Mouse (Mus musculus) forelimb bud, embryonic 11.5 days (tissue): ENCODE measurements at regions not wholly inside any gene's neighbourhood (a gene's known extent, or its start where the extent isn't known, plus 50 kb on each side); places are given as distances from the start of the nearest gene placed in this dataset.
A peak's percentile ranks its signal among the peaks of the same experiment; 100 is the strongest.

Experiments
- DNase-seq: peaks from one replicate; pipeline ENCODE4 v3.0.0-alpha.2; 2012; ENCODE audit warnings: low read depth, low spot score

DNA sequence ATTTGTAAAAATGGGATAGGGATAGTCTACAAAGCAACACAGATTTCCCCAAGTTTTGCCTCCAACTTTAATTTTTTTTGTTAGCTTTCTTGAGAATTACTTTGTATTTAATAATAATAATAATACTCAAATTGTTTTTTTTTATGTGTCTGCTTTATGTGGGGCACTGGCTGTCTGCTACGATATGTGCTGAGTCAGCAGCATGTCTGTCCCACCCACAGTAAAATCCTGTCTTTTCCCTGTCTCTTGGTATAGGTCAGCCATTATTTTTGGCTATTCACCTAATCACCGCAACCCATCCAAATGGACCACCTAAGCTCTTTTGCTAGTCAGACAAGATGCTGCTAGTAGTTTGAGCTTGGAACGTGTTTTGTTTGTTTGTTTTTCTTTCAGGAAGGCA, 473.0 kb downstream of the Hs3st4 start:
- DNase-seq, result no peak

DNA sequence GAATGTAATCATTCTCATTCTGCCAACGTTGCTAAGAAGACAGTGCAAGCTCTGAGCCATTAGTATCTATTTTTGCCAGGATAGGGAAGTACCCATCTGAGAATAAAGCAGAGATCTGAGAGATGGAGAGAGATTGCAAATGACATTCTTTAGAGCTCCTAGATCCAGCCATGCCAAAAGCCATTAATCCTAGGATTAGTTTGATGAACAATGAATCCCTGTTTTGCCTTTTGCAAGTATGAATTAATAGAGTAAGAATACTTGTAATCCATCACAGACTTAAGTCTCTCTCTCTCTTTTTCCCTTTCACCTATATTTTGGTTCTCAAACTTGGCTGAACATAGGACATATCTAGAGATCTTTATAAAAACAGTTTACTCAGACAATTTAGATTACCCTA, 504.7 kb downstream of the Hs3st4 start:
- no peak for DNase-seq

DNA sequence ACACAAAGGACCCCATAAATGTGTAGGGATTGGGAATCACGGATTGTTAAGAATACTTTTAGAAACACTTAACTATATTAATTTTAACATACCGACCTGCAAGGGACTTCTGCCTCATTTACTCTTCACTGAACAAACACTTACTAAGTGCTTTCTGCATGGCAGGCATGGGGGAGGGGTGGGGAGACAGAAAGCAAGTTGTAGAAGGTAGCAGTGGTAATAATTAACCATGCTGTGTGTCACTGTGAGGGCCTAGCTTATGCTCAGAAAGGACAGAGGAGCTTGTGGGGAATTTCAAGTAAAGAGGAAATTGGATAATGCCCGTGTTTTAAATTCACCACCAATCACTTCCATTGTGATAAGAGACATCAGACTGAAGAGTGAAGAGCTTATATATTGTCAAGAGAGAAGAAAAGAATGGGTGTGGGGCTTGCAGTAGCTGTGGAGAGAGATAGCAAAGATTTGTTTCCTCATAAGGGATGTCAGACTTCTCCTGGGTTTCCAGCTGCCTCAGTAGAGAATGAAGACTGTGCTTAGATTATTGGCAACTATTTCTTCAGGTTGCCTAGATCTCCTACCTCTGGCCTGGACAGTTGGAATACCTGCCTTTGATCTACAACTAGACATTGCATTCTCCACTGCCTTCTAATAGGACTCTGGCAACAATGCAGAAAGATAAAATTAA, 508.6 kb downstream of the Hs3st4 start:
- DNase-seq, result no peak

DNA sequence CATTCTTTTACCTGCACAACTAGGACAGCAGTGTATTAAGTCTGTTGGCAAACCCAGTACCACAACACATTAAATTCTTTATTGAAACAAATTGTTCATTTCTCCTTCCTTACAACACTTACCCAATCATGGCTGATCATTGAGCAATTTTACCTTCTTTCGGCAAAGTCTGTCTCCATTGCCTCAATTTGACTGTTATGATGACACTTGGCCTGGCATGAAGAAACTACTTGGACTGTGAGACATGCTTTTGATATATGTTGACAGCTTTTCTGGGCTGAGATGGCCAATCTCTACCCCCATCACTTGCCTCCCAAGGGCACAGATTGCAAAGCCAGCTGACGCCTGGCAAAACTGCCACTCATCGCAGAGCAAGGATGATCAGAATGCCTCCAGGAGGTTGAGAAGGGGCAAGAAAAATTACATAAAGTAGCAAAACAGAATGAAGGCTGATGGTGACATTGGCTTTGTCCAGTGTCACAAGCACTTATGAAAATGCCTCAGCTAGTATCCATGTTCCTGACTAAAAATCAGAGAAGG, 509.3 kb downstream of the Hs3st4 start:
- no peak for DNase-seq

DNA sequence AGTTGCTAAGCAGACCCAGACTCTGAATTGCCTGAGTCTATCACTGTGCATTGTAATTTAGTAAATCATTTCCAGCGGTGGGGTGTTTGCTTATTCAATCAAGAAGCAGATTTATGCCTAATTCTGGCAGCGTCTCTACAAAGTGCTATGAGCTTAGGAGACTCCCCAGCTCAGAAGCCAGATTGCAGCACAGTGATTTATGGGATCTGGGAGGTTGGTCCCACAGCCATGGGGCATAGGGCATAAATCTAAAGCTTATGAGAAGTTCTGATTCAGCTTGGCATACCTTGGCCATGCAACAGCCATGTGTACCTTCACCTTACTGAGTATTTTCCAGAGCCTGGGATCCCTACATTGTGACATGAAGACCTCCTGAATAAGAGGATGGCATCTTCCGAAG, 518.0 kb downstream of the Hs3st4 start:
- no peak for DNase-seq

DNA sequence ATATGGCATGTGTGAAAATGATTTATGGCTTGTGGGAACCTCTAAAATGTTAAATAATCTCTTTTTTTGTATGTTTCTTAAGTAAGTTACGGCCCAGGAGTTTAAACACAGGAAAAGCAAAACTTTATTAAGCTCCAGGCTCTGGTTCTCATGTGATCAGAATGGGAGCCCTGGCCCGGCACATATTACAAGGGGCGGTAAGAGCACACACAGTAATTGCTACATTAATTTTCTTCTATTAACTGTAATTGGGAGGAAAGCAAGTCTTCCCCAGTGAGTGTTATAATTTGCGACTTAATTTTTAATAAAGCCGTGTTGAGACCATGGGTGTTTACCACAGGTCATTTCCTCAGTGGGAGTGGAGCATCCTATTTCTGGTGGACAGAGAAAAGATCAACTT, 520.1 kb downstream of the Hs3st4 start:
- DNase-seq, result no peak

DNA sequence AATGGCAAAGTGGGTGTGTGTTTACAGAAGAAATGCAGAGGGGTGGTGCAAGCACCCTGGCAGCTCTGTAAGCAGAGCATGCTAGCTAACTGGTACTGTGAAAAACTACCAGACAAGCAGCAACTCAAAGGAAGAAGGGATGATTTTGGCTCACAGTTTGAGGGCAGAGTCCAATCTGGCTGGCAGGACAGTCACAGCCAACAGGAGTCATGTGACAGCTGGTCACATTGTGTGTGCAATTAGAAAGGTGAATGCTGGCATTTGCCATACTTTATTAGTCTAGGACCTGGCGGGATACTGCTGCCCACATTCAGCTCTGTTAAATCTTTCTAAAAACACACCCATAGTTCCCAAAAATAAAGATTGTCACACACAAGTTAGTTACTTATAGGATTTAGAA, 566.4 kb downstream of the Hs3st4 start:
- no peak for DNase-seq

DNA sequence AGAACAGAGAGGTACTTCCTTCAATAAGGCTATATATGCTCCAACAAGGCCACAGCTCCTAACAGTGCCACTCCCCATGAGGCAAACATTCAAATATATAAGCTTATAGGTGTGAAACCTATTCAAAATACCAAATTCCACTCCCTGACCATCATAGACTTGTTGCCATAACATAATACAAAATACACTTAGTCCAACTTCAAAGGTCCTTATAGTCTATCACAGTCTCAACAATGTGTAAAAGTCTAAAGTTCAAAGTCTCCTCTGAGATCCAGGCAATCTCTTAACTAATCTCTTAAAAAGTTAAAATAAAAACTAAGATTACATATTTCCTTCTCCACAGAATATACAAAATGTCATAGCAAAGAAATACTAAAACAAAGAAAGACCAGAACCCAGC, 574.5 kb downstream of the Hs3st4 start:
- DNase-seq, result no peak

DNA sequence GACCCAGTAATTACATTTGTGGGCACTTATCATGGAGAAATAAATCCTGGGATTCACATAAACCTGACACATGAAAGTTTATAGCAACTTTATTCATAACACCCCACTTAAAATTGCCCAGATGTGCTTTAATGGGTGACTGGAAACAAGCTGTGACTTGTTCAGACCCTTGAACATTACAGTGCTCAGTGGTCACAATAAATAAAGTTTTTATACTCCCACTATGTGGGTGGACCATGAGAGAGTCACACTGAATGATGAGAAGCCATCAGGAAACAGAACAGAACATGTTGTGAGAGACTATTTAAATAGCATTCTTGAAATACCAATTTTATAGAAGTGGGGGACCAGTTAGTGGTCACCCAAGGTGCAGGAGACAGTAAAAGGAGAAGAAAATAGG, 588.1 kb downstream of the Hs3st4 start:
- DNase-seq, result peak; percentile 35

DNA sequence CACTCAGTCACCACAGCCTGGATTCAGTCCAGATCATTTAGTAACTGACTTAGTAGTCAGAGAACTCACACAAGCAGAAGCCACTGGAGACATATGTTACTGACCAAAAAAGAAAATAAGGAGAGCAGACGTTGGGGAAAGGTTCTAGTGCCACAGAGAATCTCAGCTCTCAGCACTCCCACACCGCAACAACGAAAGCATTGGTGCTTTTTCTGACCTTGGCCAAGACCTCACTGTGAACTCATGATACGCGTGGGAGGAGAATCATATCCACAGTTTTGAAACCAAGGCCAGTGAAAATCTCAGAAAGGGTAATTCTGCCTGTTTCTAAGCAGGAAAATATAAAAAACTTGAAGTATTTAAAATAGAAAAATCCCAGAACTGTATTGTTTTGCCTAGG, 591.0 kb downstream of the Hs3st4 start:
- DNase-seq, result no peak

DNA sequence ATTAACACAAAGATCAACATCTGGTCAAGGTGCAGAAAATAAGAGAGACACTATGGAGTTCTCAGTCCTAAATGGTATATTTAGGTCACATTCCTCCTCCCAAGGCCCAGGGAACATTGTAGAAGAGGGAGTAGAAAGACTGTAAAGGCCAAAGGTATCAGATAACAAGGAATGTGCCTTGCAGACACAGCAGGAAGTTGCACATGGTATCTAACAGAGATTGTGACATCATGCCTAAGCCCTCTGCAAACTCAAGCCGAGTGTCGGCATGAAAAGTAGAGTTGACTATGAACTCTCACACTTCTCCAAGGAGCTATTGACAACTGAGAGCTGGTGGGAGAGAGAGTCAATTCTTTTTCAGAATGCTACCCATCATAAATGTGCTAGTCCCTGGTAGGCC, 598.7 kb downstream of the Hs3st4 start:
- DNase-seq, result no peak

DNA sequence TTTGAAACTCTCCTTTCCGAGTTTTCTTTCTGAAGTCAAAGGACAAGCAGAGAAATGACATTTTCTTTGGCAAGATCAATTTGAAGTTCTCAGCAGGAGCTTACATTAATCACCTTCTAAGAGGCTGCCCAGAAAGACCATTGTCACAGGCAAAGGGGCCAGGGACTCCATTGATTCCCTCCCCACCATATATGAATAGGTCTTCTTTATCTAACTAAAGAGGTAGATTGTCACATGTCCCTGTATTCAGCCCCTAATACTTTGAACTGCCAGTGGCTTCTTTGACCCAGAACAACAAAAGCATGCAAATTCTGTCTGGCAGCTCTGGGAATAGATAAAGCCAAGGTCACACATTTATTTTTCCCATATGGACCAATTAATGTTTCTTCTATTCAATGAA, 602.6 kb downstream of the Hs3st4 start:
- no peak for DNase-seq

DNA sequence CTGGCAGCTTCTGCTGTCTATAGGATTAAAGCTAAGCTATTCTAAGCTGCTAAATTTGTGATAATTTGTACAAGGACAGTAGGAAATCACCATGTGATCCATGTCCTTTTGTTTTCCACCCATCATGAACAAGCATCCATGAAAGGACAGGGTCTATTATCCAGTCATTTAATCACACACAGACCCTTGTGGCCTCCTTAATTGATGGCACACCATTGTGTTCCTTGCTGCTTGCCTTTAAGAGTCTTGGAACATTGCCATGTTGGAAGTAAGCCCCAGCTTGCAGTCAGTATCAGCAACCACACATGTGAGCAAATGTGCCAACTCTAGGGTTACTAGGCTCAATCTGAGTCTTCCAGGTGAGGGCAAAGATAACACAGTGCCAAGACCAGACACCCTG, 608.7 kb downstream of the Hs3st4 start:
- DNase-seq, result no peak

DNA sequence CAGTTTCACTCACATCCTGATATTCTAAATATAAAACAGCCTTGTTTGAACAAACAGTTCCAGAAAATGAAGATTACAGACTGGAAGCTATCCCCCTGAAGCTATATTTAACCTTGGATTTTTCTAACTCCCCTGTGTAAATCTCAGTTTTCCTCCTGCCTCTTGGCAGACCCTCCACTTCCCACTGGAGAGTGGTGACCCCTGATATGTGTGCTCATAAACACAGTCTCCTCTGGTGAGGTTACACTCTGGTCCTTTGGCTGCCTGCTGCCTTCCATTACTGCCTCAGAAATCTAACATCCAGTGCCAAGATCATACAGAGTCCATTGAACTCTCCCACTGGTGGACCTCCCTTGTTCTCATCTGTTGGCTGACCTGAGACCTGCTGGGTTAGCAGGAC, 610.8 kb downstream of the Hs3st4 start:
- no peak for DNase-seq

DNA sequence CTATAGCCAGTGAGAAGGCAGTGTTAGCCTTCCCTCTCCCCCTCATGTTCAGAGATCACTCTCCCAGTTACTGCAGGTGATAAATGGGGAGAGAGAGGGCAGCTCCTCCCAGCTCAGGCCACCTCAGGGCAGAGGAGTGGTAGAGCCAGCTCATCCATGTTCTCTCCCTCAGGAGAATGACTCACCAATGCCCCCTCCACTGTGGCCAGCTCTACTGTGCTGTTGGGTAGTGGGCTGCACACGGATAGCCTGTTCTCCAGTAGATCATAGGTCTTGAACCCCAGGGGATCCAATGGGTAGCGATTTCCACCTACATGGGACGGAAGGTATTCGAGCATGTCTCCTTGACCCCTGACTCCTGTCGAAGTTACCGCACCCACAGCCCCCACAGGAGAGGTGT, 618.1 kb downstream of the Hs3st4 start:
- no peak for DNase-seq

DNA sequence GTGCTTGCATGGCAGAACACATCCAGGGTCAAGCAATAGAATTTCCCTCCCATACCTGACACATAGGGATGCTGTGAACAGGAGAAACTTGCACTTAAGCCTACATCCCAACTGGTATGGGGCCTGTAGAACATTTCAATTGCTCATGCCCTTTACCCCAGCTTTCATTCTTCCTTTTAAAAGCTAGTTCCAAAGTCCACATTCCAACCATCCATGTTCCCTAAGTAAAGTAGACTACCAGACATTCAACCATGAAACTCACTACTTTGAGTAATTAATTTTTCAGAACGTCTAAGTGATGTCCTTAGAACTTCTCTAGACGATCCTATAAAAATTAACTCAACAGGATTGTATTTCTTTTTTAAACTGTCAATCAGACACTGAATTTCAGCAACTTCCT, 621.9 kb downstream of the Hs3st4 start:
- DNase-seq, result no peak

DNA sequence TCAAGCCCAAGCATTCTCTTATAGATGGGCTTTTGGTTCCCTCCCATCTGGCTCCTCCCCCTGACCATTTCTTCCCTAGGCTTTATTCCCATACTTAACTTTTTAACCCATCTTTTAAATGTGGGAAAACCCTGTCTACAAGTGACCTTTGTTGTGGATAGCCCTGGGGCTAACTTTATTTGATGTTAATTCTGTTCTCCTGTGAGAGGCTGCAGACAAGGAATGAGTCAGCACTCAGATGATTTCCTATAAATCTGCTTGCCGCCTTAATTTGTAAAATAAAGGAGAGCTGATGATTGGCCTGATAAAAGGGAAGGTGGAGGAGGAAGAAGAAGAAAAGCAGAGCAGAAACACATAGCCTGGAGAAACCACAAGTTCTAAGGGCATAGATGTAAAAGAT, 623.3 kb downstream of the Hs3st4 start:
- no peak for DNase-seq

DNA sequence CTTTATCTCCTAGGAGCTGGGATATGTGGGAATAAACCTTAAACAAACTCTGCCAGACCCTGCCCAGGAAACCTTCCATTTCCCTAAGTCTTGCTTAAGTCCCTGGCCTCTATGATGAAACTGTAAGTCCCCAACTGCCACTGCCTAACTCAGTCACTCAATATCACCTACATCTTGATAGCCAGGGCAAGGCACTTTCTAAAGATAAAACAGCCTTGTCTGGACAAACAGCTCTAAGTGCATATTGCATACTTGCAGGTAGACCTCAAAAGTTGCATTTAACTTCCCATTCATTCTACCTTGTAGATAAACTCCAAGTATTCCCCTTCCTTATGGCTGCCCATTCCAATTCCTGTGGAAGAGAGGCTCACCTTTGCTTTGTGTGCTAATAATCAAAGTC, 624.4 kb downstream of the Hs3st4 start:
- DNase-seq, result no peak

DNA sequence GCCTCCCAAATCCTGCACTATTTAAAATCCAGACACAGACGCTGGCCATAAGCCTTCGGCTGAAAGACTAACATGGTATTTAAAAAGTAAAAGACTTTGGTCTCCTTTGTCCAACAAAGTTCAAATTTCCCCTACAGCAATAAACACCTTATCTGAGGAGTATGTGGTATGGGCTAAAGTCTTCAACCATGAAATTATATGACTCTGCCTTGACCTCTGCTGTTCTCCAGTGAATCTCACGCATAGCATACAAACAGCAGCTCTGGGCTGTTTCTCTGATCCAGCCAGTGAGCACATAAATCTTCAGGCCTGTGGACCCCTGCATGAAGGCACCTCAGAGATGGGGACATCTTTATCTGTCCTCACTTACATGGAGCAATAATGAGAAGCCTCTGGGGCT, 627.8 kb downstream of the Hs3st4 start:
- DNase-seq, result no peak

DNA sequence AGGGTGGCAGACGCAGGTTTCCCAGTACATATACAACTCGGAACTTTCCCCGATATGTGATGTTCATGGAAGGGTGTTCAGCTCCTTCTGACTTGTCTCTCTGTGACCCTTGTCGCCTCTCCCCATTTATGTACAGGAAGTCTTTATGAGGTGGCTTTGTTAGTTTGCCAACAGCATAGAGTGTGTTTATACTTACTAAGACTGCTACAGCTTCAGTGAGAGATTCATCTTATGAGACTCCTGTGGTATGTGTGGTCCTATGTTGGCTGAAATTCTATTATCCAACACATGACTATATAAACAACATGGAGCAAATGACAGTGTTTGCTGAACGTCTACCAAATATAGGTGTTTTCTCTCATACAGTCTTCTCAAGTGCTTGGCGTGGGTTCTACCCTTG, 664.5 kb downstream of the Hs3st4 start:
- no peak for DNase-seq

DNA sequence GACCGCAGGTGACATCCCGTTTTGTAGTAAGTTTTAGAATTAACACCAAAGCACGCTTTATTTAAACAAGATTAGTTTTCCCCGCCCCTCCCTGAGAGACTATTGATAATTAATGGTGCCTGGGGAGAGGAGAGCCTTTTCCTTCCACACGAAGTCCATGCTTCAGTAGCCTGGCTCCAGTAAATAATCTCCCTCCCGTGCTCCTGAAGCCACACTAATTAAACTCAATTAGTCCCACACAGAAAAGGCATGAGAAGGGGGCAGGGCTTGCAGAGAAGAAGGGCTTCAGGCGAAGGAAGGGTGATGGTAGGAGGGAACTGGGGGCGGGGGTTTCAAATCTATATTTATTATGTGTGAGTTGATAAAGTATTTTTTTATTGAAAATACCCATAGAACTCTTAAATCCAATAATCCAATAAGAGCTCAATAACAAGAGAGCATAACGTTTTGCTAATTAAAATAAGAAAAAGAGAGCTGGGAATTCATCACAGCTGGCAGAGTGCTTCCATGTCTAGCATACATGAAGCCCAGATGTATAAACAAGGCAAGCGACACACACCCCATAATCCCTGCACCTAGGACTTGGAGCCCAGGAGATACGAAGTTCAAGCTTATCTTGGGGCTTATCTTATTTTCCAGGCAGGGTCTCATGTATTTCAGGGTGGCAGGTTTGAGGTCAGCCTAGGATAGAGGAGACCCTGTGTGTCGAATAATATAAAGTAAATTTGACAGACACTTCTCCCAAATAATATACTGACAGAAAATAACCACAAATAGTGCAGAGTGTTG, 684.7 kb downstream of the Hs3st4 start:
- no peak for DNase-seq

DNA sequence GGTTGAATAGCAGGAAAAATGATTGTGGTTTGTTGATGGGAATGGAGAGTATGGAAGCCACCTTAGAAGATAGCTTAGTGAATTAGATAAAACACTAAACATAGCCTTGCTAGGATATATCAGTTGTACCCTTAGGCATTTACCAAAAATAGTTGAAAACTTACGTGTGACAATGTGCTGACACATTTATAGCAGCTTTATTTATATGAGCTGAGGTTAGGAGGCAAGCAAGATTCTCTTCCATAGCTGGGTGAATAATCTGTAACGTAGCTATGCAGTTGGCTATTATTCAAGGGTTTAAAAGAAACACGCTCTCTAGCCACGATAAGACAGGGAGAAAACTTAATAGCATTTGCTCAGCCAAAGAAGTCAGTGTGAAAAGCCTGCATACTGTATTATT, 685.4 kb downstream of the Hs3st4 start:
- DNase-seq, result no peak

DNA sequence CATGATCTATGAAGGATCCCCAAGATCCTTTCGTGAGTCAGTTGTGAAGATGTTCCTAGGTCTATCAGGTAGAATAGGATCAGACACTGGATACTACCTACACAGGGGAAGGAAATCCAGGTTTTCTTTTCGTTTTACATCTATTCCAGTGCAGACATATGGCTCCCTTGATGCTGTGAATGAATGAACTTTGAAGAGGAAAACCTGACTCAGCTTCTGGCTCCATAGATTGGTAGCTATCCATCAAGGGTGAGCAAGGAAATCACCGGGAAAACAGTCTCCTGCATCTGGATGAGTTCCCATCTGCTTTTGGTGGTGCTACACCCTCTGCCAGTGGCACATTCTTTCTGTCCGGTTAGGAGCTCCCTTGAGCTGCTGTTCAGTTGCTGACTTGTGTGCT, 687.8 kb downstream of the Hs3st4 start:
- no peak for DNase-seq
